Comparison of ENCODE assay signal across 21 mouse cellular contexts in the genomic region with DNA sequence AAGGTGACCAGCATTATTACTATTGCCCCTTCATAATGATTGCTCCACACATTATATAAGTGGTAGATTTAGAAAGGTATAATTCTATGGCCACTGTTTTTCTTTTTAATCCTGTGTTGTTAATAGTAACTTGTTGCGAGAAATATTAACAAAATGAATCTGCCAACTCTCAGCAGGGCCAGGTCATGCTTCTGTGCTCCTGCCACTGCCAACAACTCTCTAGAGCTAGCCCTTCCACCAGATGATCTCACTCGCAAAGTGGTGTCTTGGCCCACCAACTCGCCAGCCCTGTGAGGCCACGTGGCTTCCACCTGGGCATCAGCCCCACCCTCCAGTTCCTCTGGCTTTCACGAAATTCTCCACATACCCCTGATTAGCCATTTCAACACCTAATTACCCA.
"Had no signal": no experiment of that assay in that cellular context is flagged by ENCODE, and none has a peak within 500 bp of the region (broad histone marks: within the 10 kb centered on the region; RNA-seq: fewer than 3 reads in every experiment).

No protein-coding gene starts in this region.

- H3K4me3 ChIP-seq: heart, adult 2 months; heart, embryonic 13.5 days; heart, embryonic 15.5 days; hindbrain, embryonic 13.5 days; hindbrain, embryonic 15.5 days; limb, embryonic 13.5 days; limb, embryonic 15.5 days; liver, embryonic 12.5 days had no signal

- H3K9me3 ChIP-seq: heart, embryonic 13.5 days; heart, embryonic 15.5 days; hindbrain, embryonic 13.5 days; hindbrain, embryonic 15.5 days; limb, embryonic 13.5 days; limb, embryonic 15.5 days had no signal

- ATAC-seq: hindbrain, postnatal 0 days; intestine, embryonic 16.5 days; liver, embryonic 12.5 days had no signal

- DNase-seq: gastrocnemius, postnatal 14 days; gastrocnemius, postnatal 36 days; heart, adult 11 months; heart, adult 2 months; heart, postnatal 14 days; heart, postnatal 36 days; kidney, postnatal 14 days; layer of hippocampus, adult 9-11 months; layer of hippocampus, postnatal 36 days; lung, adult 18-20 months had no signal

- H3K27ac ChIP-seq: heart, adult 2 months; heart, embryonic 13.5 days; heart, embryonic 15.5 days; hindbrain, embryonic 13.5 days; hindbrain, embryonic 15.5 days; hindbrain, postnatal 0 days; limb, embryonic 13.5 days; limb, embryonic 15.5 days; liver, embryonic 12.5 days; liver, embryonic 14.5 days had no signal

- H3K9ac ChIP-seq: heart, embryonic 13.5 days; heart, embryonic 15.5 days; hindbrain, embryonic 13.5 days; hindbrain, embryonic 15.5 days; limb, embryonic 13.5 days; limb, embryonic 15.5 days; liver, embryonic 12.5 days; liver, embryonic 14.5 days had no signal

- H3K27me3 ChIP-seq: heart, embryonic 13.5 days; heart, embryonic 15.5 days; hindbrain, embryonic 13.5 days; hindbrain, embryonic 15.5 days; limb, embryonic 13.5 days; limb, embryonic 15.5 days; liver, embryonic 12.5 days had no signal

- H3K4me1 ChIP-seq: heart, embryonic 13.5 days; heart, embryonic 15.5 days; hindbrain, embryonic 13.5 days; hindbrain, embryonic 15.5 days; limb, embryonic 13.5 days; limb, embryonic 15.5 days; liver, embryonic 12.5 days had no signal

- H3K36me3 ChIP-seq: heart, embryonic 13.5 days; heart, embryonic 15.5 days; hindbrain, embryonic 13.5 days; hindbrain, embryonic 15.5 days; limb, embryonic 13.5 days; limb, embryonic 15.5 days; liver, embryonic 12.5 days had no signal

- H3K4me2 ChIP-seq: heart, embryonic 11.5 days; heart, embryonic 13.5 days; heart, embryonic 15.5 days; hindbrain, embryonic 13.5 days; hindbrain, embryonic 15.5 days; limb, embryonic 13.5 days; limb, embryonic 15.5 days; liver, embryonic 12.5 days had no signal
